Mouse (Mus musculus) adrenal gland, adult 8-10 months (tissue): ENCODE results near the gene Pparg. TPM values are rescaled to one million over a fixed set of nuclear protein-coding genes. Genes with fewer than 3 reads are reported as not detected.

Experiments used
- DNase-seq: peaks from one replicate; pipeline ENCODE4 v3.0.0; 2022
- total RNA-seq, 4 experiments: library from RNA; stranded (reverse); gene quantifications; 2 replicates each; pipeline ENCODE4 v1.2.4; 2022

The Pparg gene
- total RNA-seq, 4 experiments from 2014 or later, result 15.0 to 49.3 (median 27.3) TPM

GRCm38 (mm10) chr6:115506425-115506824 lies 145.7 kb downstream of the Pparg start:
- no peak for DNase-seq

- peak; percentile 39 for DNase-seq
These were observed 150.7 kb downstream of the Pparg start for GRCm38 (mm10) chr6:115511447-115511846.

DNA sequence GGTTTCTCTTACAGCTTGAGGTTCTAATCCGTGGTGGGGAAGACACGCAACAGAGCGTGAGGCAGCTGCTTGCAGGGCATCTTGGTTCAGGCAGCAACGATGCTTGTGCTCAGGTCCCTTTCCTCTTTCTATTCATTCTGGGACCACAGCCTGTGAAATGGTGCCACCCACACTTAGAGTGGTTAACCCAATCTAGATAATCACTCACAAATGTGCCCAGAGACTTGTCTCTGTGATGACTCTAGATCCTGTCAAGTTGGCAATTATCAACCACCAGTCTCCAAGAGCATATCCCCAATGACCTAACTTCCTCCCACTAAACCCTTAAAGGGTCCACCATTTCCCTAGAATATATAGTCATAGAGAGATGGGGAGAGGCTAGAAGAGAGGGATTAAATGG lies 152.5 kb downstream of the Pparg start:
- no peak for DNase-seq

DNA sequence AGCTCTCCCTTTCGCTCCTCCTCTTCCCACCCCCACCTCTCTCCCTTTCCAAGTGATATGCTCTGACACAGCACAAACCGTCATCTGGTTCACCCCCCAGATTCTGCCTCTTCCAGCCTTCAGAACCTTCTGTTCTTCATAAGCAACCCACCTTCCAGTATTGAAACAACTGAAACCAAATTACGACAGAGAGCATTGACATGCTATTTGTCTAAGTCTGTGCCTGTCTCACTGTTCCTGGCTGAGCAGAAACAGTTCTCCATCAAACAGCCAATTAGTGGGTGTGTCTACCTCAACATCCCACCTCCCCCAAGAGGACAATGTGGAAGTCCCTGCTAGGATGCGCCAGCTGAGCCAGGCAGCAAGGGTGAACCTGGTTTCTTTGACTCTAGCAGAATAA lies 157.2 kb downstream of the Pparg start:
- no peak for DNase-seq

DNA sequence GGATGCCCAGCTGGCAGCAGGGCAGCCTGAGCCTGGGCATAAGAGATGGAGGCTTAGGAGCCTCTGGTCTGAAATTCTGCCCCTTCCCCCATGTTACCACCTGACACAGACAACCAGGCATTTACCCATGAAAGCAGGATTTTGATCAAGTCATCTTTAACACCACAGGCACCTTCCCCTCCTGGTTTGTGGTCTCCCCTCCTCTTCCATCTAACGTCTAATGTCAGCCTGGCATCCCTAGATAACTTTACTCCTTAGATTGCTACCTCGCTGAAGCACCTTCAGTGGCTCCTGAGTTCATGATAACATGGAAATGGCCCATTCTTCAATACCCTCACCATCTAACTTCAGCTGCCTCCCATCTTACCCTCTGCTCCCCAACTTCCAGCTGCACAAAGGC lies 157.6 kb downstream of the Pparg start:
- DNase-seq, result no peak

GRCm38 (mm10) chr6:115519275-115519699 lies 158.5 kb downstream of the Pparg start:
- no peak for DNase-seq

DNA sequence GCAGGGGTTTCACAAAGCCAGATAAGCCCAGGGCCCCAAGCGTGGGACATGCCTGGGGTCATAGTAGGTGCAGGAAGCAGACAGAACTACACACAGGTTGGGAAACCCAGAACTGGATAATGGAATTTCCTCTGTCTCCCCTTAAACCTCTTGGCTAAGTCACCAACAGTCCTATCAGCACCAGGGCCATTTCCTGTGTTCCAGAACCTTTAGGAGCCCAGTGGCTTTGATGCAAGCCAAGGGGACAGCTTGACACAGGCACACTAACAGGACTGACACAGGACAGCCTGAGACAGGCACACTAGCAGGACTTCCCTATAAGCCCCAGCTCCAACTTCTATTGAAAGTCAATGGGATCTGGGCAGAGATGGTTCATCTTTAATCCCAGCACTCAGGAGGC lies 161.2 kb downstream of the Pparg start:
- no peak for DNase-seq

DNA sequence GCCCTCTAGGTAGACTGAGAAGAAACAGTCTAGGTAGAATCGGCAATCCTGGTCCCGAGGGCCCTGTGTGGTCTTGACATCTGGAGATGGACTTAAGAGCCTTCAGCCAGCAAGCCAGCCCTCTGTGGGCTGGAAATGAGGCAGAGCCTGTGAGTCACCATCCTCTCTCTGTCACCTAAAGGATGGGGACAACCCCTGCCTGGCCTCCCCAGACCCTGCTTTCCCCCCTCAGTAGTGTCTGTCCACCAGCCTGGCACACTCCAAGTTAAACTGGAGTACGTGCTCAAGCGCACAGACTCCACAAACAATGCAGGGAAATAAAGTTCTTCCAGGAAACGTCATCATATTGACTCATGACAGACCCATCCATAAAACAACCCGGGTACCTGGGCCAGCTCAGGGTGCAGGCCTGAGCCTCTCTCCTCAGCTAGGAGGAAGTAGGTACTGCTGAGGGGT lies 162.0 kb downstream of the Pparg start:
- no peak for DNase-seq

- no peak for DNase-seq
These were observed 162.4 kb downstream of the Pparg start for GRCm38 (mm10) chr6:115523201-115523600.

DNA sequence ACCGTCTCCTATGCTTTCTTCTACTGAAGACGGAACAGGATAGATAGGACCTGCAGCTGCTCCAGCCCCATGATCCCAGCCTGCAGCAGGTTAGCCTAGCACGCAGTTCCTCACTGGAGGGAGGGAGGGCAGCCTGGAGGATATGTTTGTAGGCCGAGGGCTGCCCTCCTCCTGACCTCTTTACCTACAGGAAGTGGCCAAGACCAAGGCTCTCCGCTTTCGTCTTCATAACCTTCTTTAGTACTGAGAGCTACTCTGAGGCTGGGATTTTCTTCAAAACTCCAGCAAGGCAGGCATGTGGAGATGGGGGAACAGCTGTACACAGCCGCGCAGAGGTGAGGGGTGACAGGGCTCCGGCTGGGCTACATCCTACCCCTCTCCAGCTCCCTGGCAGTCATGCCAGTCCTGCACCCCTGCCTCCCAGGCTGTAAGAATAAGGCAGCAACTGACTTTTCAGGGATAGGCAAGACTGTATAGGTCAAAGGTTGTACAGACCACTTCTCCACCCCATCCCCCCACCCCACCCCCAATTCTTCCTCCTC lies 163.8 kb downstream of the Pparg start:
- DNase-seq, result no peak

- DNase-seq, result no peak
These were observed 166.7 kb downstream of the Pparg start for GRCm38 (mm10) chr6:115527418-115527817.

DNA sequence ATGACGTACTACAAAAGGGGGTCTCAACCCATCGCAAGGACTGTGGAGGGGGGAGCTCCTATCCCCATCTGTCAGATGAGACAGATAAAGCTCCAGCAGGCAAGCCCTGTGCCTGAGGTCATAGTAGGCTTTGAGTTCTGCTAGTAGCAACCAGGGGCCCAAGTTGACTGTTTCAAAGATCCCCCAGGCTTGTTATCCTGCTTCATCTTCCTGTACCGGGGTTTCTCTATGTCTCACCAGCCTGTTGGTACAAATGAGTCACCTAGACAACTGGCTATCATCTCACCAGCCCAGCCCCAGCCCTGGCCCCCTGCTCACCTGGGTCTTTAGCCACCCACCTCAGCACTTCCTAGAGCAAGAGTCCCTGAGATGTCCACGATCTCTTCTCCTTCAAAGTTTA lies 167.6 kb downstream of the Pparg start:
- DNase-seq, result no peak

DNA sequence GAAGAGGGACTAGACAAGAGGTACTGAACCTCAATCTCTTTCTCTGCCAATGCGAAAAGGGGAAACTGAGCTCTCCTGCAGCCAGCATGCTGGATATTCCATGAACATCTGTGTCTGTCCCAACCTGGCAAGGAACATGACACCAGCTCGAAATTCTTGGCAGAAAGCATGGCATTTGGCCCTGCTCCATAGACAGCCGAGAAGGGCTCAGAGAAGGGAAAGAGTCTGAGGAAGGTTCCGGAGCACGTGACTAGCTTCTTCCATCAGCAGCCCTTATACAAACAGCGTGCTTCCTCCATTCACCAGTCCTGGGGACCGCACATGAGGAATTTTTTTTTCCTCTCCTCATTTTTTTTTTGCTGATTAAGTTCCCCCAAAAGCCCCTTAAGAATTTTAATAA lies 173.9 kb downstream of the Pparg start:
- no peak for DNase-seq

DNA sequence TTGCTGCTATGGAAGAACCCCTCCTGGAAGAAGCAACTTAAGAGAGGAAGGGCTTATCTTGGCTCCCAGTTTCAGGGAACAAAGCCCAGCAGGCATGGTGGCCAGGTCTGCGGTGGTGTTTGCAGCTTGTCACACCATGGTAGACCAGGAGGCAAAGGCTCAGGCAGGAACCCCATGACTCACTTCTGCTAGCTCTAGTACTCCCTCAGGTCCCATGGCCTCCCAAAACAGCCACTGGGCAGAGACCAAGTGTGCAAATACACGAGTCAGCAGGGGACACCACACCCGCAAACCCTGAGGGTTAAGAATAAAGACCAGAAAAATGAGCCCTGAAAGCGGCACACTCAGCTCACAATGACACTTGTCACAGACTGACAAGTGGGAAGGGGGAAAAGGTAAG lies 175.4 kb downstream of the Pparg start:
- no peak for DNase-seq

DNA sequence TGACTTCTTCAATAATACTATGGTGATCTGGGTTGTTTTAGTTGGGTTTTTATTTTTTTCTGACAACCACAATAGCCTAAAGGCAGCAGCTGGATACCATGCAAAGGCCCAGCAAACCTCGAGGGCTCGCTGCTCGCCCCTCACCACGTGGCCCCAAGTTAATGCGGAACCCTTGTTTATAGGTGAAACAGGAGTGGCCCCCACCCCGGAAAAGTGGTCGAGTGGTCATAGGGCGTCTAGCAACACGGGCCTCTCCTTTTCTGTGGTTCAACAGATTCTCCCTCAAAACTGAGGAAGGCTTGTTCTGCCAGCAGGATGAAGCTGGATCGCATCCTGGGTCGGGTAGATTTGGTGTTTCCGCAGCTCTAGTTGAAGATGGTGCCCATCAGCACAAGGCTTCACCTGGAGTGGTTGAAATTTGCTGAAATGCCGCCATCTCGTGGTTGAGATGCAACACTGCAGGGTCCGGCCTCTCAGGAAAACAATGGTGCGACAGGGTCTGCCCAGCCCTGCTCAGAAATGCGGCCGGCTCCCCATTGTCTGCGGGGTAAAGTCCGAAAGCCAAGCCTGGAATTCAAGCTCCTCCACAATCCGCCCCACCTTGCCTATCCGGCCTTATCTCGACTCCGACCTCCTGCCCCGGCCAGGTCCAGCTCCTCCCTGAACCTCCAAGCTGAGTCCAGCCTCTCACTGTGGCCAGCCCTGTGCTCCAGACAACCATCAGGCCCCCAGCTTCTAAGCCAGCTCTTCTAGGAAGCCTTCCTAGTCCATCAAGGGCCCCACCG lies 178.1 kb downstream of the Pparg start:
- peak; percentile 70 for DNase-seq

Other genes starting within 250 kb of the Pparg start
- gene Syn2, start 226.0 kb upstream of the Pparg start, total RNA-seq, result 10 to 100 TPM; 18.0 to 39.1 (median 25.6) TPM
- not detected for gene Gm17482, start 133.6 kb upstream of the Pparg start, total RNA-seq
- 10 to 100 TPM in 1 of 4 experiments, 1 to 10 TPM in 2, under 1 TPM in 1; 0.94 to 11.5 (median 2.9) TPM for gene Timp4, start 108.7 kb upstream of the Pparg start, total RNA-seq
- 10 to 100 TPM in 3 of 4 experiments, 1 to 10 TPM in 1; 9.1 to 19.9 (median 15.2) TPM for gene Tsen2, start 183.7 kb downstream of the Pparg start, total RNA-seq
- not detected for gene Mkrn2os, start 231.6 kb downstream of the Pparg start, total RNA-seq
- gene Mkrn2, start 241.0 kb downstream of the Pparg start, total RNA-seq, result 10 to 100 TPM; 37.8 to 44.7 (median 42.6) TPM